Mouse (Mus musculus): ENCODE results near the gene Snap29. TPM values are rescaled to one million over a fixed set of nuclear protein-coding genes. Genes with fewer than 3 reads are reported as not detected.

Gene Snap29
- polyA plus RNA-seq (2015; fragmentation: Nextera tagmentation; extraction: Ambion mirVana): 16.9 and 17.1 TPM in 2 replicates

GRCm38 (mm10) chr16:17405736-17406443 is at the start of gene Snap29, which contains the start of gene Pi4ka:
Gene Snap29, plus strand, starts transcription at chr16:17405986.
Gene Pi4ka, minus strand, starts transcription at chr16:17406314.

GRCm38 (mm10) chr16:17451541-17452372 is 46.0 kb downstream of the Snap29 start, which contains the start of gene Crkl:
Gene Crkl, plus strand, starts transcription at chr16:17451987.

Other genes with a start within 250 kb of the Snap29 start
- 277 and 297 TPM in 2 replicates for gene Ube2l3, start 203.3 kb upstream of the Snap29 start, polyA plus RNA-seq (2015; fragmentation: Nextera tagmentation; extraction: Ambion mirVana)
- gene Rimbp3, start 197.4 kb upstream of the Snap29 start, polyA plus RNA-seq (2015; fragmentation: Nextera tagmentation; extraction: Ambion mirVana): 1.5 and 1.6 TPM in 2 replicates
- 2.7 and 4.1 TPM in 2 replicates for gene Hic2, start 172.4 kb upstream of the Snap29 start, polyA plus RNA-seq (2015; fragmentation: Nextera tagmentation; extraction: Ambion mirVana)
- 146 and 185 TPM in 2 replicates for gene Tmem191c, start 129.9 kb upstream of the Snap29 start, polyA plus RNA-seq (2015; fragmentation: Nextera tagmentation; extraction: Ambion mirVana)
- gene Serpind1, start 74.6 kb upstream of the Snap29 start, polyA plus RNA-seq (2015; fragmentation: Nextera tagmentation; extraction: Ambion mirVana): 6.0 and 10.8 TPM in 2 replicates
- gene Pi4ka, start 328 bp downstream of the Snap29 start, polyA plus RNA-seq (2015; fragmentation: Nextera tagmentation; extraction: Ambion mirVana): 43.5 and 57.2 TPM in 2 replicates
- gene Crkl, start 46.0 kb downstream of the Snap29 start, polyA plus RNA-seq (2015; fragmentation: Nextera tagmentation; extraction: Ambion mirVana): 58.6 and 60.4 TPM in 2 replicates
- 10.7 and 14.5 TPM in 2 replicates for gene Aifm3, start 83.6 kb downstream of the Snap29 start, polyA plus RNA-seq (2015; fragmentation: Nextera tagmentation; extraction: Ambion mirVana)
- 76.8 and 85.5 TPM in 2 replicates for gene Lztr1, start 102.7 kb downstream of the Snap29 start, polyA plus RNA-seq (2015; fragmentation: Nextera tagmentation; extraction: Ambion mirVana)
- gene Thap7, start 125.2 kb downstream of the Snap29 start, polyA plus RNA-seq (2015; fragmentation: Nextera tagmentation; extraction: Ambion mirVana): 63.9 and 64.6 TPM in 2 replicates
- 2.1 and 2.5 TPM in 2 replicates for gene Lrrc74b, start 155.3 kb downstream of the Snap29 start, polyA plus RNA-seq (2015; fragmentation: Nextera tagmentation; extraction: Ambion mirVana)
- gene P2rx6, start 155.9 kb downstream of the Snap29 start, polyA plus RNA-seq (2015; fragmentation: Nextera tagmentation; extraction: Ambion mirVana): 3.3 TPM in 2 replicates
- 55.4 and 58.7 TPM in 2 replicates for gene Slc7a4, start 177.2 kb downstream of the Snap29 start, polyA plus RNA-seq (2015; fragmentation: Nextera tagmentation; extraction: Ambion mirVana)
- gene Smpd4, start 213.4 kb downstream of the Snap29 start, polyA plus RNA-seq (2015; fragmentation: Nextera tagmentation; extraction: Ambion mirVana): 16.9 and 20.5 TPM in 2 replicates
- 38.1 and 38.7 TPM in 2 replicates for gene Ccdc74a, start 240.5 kb downstream of the Snap29 start, polyA plus RNA-seq (2015; fragmentation: Nextera tagmentation; extraction: Ambion mirVana)